Mouse (Mus musculus) telencephalon, adult 2 months (tissue): ENCODE measurements around the gene Tmem243.
A peak's percentile ranks its signal among the peaks of the same experiment; 100 is the strongest.

Source experiments
- DNase-seq: peaks from one replicate; pipeline ENCODE4 v3.0.0-alpha.2; 2011; ENCODE audit warnings: low read depth, low spot score

The Tmem243 gene

DNA sequence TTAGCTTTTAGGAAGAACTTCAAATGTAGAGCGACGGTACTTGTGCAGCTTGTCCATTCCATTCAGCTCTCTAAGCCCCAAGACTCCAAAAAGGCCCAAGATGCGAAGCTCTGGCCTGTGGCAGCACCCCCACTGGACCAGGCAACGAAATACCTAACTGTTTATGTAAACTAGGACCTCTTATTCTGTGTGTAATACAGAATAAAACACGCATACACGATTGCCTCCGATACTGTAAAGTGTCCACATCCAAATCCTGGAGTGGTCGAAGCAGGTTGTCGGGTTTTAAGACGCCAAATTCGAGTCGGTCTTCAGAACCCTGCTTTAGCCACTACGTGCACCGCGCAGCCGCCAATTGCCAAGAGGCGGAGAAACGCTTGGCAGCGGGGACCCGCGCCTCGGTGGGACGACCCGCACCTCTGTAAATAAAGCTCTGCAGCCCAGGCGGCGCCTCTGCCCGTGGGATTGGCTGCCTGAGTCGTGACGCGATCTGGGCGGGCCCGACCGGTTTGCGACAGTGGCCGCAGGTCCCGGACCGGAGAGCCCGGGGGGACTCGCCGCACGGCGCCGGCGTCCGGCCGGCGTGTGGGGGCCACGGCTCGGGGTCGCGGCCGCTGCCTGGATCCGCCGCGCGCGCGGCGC, at the start of gene Tmem243:
Tmem243 (plus strand) TSS at position 462 of the 642 bp plus-strand sequence.
- peak; percentile 71 for DNase-seq

DNA sequence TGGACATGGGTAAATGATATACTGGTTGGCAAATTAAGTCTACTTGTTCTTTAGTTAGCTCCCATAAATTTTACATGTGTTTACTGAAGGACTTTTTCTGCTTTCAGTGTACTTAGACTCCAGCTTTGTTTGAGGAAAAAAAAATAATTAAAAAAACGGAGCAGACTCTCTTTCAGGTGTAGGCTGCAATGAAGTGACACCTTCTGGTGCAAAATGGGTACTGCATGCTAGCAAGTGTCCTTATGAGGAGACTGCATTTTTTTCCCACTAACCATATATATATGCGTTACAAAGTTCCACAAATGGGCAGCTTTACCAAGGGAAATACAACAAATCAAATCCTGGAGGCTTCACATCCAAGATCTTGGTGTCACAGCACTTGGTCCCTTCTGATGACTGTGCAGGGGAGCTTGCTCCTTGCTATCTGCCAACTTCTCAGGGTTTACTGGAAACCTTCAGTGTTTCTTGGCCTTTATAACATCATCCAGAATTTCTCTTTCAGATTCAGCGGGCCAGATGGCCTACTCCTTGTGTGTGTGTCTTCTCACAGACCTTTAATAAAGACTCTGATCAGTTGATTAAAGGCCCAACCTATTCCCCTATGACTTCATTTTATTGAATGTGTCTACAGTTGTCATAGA, 44.3 kb upstream of the Tmem243 start:
- DNase-seq = peak; percentile 58

DNA sequence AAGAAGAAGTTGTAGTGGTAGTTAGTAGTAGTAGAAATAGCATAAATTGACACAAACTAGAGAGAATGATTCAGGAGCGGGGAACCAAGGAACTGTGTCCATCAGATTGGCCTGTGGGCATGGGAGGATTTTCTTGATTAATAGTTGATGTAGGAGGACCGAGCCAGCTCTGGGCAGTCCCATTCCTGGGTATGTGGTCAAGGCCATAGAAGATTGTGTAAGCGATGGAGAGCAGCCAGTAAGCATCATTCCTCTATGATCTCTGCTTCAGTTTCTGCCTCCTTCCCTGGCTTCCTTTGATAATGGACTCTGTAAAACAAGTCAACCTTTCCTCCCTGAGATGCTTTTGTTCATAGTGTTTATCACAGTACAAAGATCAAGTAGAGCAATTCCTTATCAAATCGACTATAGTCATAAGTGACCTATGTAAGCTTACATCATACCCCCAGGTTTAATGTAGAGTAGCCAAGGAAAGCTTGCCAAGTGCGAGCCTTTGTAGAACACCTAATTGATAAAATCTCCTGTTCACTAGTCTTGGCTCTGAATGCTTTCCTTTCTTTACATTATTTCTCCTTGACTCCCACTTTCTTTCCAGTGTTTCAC, 43.1 kb upstream of the Tmem243 start:
- no peak for DNase-seq

DNA sequence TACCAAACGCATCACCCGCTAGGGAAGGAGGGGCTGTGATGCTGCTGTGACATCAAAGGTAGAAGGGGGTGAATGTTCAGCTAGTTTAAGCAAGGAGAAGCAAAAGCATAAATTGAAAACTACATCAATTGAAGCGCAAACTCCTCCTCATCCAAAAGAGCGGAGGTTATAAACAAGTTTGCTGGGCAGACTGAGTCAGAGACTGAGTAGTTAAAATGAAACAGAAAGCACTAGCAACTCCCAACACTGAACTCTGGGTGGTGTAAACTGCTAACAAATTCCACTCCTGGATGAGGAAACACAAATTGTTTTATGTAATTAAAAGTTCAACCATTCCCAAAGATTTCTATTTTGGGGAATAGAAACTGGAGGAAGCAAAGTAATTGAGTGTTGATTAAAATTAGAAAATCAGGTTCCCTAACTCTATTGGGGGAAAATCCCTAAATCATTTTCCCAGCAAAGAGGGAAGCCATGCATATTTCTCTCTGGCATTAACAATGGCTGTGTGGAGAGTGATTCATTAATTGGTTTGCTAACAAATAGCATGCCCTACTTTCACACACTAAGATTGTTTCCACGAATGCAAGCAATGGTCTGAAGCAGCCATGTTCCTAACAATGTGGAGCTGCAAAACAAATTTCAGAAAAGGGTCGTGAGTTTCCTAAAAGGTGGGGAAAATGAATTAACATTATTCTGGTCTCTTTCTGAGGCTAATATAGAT, 41.0 kb upstream of the Tmem243 start:
- DNase-seq = no peak

DNA sequence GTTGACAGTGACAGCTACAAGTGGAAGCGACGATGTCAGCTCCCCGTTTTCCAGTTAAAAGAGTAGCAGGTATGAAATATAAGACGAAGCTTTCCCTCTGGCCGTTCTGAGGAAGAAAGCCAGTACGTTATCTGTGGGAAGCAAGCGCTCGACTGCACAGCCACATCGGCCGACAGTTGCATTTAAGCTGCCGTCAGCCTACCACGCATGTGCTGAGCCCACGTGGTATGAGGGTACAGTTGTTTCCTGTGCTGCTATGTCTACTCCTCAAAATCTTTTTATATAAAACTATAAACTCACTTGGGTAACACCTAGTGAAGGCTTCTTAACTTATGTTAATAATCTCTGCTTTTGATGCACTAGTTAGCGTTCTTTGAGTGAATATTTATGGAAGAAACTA, 40.2 kb upstream of the Tmem243 start:
- no peak for DNase-seq

DNA sequence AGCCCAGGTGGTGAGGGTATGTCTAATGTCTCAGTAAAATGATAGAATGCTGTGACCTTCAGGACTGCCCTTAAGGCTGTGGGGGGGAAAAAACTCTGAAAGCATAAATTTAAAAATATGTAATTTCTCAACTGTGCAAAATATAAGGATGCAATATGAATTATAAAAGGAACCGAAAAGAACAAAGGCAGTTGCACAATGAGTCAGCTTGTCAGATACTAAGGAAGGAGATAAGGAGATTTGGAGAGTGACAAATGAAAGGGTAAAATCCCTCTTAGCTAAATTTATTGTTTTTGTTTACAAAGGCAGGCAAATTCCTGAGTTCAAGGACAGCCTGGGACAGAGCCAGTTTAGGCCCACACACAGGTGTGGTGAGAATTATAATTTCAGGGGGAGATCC, 36.3 kb upstream of the Tmem243 start:
- no peak for DNase-seq

DNA sequence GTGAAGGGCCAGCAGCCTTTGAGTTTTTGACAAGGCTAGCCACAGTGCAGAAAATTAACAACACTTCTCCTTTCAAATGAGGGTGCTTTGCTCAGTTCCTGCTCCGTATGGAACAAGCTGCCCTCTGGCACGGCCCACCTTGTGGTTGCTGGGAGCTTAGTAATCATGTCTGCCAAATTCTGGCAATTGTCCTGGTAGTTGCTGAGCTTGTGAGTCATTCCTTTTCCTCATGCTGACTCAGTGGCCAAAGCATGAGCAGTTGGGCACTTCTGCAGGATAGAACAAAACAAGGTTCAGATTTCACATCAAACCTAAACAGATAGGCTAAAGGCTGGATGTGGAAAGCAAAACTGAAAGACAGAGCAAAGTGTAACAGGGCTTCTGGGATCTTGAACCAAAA, 31.6 kb upstream of the Tmem243 start:
- peak; percentile 36 for DNase-seq

DNA sequence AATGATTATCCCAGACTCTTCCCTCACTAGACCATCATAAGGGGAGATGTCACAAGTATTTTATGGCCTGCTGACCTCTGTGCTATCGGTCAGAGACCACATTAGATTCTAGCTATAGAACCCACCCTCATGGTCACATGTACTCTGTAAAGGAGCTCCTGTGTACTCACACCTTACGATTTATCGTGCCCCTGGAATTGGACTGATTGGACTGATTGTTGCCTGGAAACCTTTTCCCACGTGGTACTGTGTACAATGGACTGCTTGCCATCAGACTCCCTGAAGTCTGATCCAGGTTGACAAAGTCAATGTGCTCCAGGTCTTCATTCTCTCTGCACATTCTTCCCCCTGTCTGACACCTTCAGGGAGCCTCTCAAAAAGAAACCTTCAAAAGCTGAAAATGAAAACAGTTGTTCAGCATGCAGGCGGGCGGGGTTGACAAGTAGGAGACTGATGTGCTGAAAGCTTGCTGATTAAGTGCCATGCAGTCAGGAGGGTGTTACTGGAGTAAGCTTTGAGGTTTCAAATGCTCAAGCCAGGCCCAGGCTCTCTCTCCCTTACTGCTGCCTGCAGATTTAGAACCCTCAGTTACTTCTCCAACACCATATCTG, 30.8 kb upstream of the Tmem243 start:
- DNase-seq = no peak

DNA sequence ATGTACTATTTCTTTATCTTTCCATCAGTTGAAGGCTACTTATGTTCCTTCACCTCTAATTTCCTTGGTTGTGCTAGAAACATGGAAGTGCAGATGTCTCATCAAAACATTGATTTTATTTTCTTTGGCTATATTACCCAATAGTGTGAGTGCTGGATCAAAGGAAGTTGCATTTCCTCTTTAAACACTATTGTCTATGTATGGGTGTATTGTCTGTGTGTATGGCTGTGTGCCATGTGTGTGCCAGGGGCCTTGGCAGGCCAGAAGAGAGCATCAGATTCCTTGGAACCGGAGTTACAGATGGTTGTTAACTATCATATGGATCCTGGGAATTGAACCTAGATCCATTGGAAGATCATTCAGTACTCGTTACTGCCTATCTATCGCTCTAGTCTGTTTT, 29.1 kb upstream of the Tmem243 start:
- DNase-seq = no peak

DNA sequence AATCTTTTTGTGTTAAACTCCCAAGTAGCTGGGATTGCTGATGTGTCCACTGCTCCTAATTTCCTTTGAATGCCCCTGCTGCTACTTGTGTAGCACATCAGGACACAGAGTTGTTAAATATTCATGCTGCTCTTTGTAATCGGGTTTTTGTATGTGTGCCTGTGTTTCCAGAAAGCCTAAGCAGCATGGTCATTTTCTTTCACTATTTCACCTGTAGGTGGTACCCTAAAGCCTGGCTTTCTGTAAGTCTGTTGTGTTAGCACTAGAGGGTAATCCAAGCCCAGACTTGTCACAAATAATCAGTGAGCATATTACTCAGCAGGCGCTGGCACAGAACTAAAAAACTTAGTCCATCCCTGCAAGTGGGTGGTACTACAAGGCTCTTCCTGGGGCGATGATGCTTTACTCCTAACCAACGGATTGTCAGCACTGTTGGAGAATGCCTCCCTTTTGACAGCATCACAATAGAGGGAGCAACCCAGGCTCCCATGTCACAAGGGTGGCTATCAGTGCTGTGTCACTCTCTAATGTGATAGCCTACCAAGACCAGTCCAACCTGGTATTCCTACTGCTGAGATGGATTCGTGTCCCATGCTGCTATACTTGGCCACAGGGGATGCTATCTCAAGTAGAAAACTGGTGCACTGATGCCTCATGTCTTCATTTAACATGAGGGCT, 27.2 kb upstream of the Tmem243 start:
- DNase-seq = no peak

DNA sequence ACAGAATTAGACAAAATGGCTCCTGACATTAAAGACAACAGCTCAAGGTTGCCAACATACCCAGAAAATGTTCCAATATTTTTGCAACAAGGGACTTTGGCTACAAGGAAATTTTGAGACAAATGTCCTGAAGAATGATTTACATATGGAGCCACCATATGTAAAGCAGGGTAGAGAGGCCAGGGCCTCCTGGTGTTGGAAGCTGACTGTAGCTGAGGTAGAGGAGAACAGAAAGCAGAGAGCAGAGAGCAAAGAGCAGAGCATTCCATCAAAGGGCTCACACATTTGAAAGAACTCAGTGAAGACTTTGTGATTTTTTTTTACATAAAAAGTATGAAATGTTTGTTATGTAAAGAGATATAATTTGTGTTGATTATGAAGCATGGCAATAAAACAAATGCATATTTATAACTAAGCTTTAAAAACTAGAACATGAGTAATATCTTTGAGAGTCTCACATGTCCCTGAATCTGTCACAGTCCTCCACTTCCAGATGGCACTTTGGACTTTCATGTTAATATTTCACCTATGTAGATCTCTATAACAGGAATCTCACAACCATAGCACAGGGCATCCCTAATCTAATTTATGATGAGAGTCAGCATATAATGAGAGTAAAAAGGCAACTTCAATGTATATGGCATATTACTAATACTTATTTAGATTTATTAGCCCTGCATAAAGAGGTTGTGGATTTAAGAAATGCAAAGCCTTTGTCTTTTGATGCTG, 20.5 kb upstream of the Tmem243 start:
- no peak for DNase-seq

DNA sequence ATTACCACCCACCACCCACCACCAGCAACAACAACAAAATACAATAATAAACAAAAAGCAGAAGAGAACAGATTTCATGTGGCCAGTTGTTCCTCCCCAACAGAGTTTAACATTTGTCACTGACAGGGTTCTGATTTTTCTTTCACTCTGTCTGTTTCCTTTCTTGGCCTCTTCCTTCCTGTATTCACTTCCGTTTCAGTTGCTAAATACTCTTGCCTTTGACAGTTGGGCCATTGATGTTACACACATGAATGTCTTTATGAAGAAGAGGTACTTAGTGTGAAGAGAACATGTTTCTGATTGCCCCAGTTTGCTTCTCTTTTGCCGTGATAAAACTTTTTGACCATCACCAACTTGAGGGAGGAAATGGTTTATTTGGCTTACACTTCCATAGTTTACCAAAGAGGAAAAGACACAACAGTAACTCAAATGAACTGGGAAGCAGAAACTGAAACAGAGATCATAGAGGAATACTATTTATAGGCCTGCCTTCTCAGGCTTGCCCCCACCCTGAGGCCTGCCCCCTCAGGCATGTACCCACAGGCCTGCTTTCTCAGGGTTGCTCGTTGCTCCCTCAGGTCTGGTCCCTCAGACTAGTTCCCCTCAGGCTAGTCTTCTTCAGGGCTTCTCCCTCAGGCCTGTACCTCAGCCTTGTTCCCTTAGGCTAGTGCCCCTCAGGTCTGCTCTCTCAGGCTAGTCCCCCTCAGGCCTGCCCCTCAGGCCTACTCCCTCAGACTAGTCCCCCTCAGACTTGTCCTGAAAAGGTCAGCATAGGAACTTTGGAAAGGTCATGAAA, 13.3 kb upstream of the Tmem243 start:
- no peak for DNase-seq

DNA sequence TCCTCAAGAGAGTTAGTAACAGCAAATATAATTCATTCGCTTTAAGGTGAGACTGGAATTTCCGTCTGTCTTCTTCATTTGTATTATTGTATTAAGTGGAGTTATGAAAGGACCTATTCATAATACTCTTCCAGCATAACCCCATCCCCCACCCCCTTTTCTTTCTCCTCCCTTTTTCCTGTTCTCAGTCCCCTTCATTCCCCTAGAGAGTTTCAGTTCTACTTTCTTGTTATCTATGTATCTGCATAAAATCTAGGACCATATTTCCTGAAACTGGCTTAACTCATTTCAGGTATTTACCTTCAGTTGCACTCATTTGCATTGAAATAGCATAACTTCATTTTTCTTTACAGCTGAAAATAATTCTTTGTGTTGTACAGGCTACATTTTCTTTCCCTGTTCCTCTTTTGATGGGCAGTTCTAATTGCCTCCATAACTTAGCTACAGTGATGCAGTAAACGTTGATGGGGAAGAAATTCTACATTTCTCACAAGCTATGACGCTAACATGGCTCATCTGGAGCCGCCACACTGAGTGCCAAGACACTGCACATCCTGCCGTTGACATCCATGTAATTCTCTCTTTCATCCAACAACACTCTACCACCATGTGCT, 9.9 kb upstream of the Tmem243 start:
- DNase-seq = no peak

DNA sequence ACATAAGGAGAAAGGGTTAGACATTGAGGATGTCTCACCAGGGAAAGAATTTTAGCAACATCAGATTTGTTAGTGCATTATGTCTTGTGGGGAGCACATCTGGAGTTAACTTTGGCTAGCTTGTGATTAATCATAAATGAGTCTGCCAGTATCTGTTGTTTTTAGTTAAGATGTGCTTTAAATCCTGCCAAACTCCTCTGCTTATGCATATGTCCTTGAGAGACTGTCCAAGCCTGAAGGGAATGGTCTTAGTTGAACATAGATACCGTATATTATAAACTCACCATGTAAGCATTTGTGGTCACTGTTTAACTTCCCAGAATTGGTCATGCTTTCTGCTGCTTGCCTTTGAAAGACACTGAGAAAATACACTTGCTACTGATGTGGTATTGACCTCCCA, 7.8 kb upstream of the Tmem243 start:
- no peak for DNase-seq

DNA sequence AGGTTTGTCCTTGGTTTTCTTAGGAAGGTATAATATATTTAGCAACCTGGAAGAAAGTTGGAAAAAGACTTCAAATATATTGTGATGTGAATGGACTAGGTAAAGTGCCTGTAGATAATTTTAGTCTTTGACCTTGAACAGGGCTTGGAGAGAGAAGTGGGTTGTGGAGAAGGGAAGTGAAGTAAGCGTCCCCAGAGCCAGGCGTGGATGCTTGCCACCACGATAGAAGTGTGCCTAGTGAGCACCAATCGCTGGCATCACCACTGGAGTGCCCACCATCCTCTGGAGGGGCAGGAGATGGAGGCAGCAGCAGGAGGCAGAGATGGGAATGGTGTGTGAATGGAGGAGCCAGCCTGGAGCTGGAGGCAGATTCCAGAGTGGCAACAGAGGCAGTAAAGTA, 7.0 kb upstream of the Tmem243 start:
- DNase-seq = no peak

DNA sequence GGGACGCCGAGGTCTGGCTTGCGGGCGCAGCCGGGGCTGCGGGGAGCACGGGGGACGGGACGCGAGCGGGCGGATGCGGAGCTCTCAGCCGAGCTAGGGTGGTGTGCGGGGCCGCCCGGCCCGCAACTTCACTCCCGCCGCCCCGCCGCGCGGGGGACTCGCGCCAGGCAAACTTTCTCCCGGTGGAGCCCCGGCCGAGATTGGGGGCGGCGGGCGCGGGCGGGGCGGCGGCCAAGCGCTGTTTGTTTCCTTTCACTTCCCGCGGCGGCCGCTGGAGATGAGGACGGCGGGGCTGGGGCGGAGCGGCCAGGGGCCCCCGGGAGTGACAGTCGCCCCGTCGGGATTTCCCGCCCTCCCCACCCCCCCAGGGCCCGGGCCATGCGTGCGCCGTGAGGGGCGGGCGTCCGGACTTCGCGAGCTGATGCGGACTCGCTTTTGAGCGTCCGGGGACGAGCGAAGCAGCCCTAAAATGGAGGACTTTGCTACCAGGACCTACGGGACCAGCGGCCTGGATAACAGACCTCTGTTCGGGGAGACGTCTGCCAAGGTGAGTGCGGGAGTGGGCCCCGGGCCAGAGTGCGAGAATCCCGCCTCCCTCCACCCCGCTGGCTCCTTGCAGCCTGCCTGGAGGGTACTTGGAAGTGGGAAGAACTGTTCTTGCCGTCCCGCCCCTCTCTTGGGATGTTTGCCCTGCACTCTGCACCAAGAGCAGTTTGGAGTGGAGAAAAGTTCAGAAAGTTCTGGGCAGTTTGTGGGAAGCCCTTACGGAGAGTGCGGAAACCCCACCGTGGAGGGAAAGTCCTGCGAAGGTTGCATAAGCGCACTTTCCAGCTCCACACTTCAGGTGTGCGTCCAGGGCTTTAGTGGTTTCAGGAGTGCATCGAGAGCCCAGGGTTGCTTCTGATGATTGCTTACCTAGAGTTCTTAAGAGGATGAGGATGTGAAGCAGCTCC, 657 bp downstream of the Tmem243 start:
- DNase-seq = no peak

DNA sequence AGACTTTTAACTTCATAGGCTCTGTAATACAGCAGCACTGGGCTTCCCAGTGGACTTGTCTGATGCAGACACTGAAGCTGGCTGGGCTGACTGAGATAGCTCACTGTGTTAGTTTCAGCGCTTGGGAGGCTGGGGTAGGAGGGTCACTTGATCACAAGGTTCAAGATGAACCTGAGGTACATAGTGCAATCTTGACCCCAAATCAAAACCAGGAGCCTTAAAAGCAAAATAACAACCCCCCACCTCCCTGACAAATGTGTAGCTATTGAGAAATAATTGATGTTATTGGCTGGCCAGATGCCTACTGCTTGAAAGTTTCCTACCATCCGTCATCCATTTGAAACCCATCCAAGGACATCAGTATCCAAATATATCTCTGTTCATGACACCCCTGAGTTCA, 2.2 kb downstream of the Tmem243 start:
- DNase-seq = no peak

DNA sequence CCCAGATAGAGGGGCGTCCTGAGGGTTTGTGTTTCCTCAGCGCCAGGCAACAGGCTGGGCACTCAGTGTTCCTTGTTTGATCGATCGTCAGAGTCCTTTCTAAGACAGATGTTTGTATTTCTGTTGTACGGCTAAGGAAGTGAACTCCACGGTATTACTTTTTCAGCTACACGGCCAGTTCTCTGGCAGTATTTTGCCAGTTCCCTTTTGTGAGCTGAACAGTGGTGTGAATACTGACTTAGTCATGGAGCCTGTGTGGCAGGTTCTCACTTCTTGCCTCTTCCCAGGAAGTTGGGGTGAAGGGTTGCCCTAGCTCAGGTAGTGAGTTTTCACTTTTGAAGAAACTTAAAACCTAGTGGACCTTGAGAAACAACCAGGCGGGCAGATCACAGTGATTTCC, 3.5 kb downstream of the Tmem243 start:
- DNase-seq = no peak

DNA sequence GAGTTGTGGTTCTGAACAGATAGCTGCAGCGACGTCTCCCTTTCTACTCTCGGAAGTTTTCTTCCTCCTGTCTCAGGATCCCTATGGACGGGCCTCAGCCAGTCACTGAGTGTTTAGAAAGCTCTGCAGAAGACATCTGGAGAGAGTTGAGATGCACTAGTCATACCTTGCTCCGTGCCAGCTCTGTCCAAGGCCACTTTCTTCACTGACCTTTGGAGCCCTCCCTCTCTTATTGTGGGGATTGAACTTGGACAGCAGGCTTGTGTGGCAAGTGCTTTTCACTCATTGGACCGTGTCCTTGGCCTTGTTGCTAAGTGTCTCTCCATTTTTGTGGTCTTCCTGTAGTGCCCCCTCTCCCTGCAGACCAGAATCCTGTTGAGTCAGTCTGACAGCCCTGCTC, 6.3 kb downstream of the Tmem243 start:
- DNase-seq = no peak
